ENCODE assay signal across 20 mouse cellular contexts in genomic region chr1:88235894-88236415, GRCm38 (mm10). TPM values are rescaled to one million over a fixed set of nuclear protein-coding genes. Genes with fewer than 3 reads are reported as not detected.
"Had no signal": no experiment of that assay in that cellular context is flagged by ENCODE, and none has a peak within 500 bp of the region (broad histone marks: within the 10 kb centered on the region; RNA-seq: fewer than 3 reads in every experiment).

No protein-coding gene starts in this region.

- H3K27ac ChIP-seq: layer of hippocampus, adult 2 months; left cerebral cortex, adult 2 months; liver, embryonic 13.5 days had no signal

- H3K4me1 ChIP-seq: liver, embryonic 13.5 days had no signal

- DNase-seq: liver, embryonic 13.5 days; lung, adult 2 months; lung, postnatal 14 days; midbrain, embryonic 14.5 days; thymus, adult 18-20 months had no signal

- H3K36me3 ChIP-seq: liver, embryonic 13.5 days had no signal

- ATAC-seq: intestine, postnatal 0 days had no signal

- H3K9ac ChIP-seq: liver, embryonic 13.5 days had no signal

- H3K27me3 ChIP-seq: liver, embryonic 13.5 days had no signal

- H3K4me3 ChIP-seq: layer of hippocampus, adult 2 months; left cerebral cortex, adult 2 months; liver, embryonic 13.5 days had no signal

- H3K4me2 ChIP-seq: liver, embryonic 13.5 days; midbrain, embryonic 11.5 days had no signal

RNA-seq across cellular contexts. Expression of gene Mroh2a, which starts 9.2 kb away (rescaled TPM):
- total RNA-seq: midbrain, postnatal 0 days had no signal

RNA-seq across cellular contexts. Expression of gene Ugt1a1, which starts 24.2 kb away (rescaled TPM):
- total RNA-seq: layer of hippocampus, adult 2 months; layer of hippocampus, postnatal 10 days; layer of hippocampus, postnatal 36 days; left cerebral cortex, postnatal 10 days; megakaryocyte-erythroid progenitor cell, adult 5-6 weeks; midbrain, postnatal 0 days had no signal
- polyA plus RNA-seq: limb, embryonic 11.5 days; liver, embryonic 13.5 days; lung, embryonic 16.5 days; midbrain, embryonic 11.5 days; midbrain, embryonic 14.5 days; midbrain, postnatal 0 days; neural tube, embryonic 11.5 days; neural tube, embryonic 14.5 days had no signal

RNA-seq across cellular contexts. Expression of gene Dnajb3, which starts 30.4 kb away (rescaled TPM):
- total RNA-seq: liver, adult 2 months had no signal
- polyA plus RNA-seq: liver, adult 2 months had no signal

RNA-seq across cellular contexts. Expression of gene Ugt1a2, which starts 35.6 kb away (rescaled TPM):
- total RNA-seq: layer of hippocampus, adult 2 months; layer of hippocampus, postnatal 10 days; layer of hippocampus, postnatal 36 days; left cerebral cortex, adult 2 months; left cerebral cortex, postnatal 36 days; megakaryocyte-erythroid progenitor cell, adult 5-6 weeks; midbrain, postnatal 0 days had no signal
- polyA plus RNA-seq: limb, embryonic 11.5 days; liver, embryonic 13.5 days; lung, embryonic 16.5 days; midbrain, embryonic 11.5 days; midbrain, embryonic 14.5 days; midbrain, postnatal 0 days; neural tube, embryonic 11.5 days had no signal
